Mouse (Mus musculus): ENCODE data around the gene Aqp8. TPM values are rescaled to one million over a fixed set of nuclear protein-coding genes. Genes with fewer than 3 reads are reported as not detected.

Aqp8 gene
- 1.3 and 2.2 TPM in 2 replicates for polyA plus RNA-seq (2015; fragmentation: Nextera tagmentation; extraction: Ambion mirVana)

DNA sequence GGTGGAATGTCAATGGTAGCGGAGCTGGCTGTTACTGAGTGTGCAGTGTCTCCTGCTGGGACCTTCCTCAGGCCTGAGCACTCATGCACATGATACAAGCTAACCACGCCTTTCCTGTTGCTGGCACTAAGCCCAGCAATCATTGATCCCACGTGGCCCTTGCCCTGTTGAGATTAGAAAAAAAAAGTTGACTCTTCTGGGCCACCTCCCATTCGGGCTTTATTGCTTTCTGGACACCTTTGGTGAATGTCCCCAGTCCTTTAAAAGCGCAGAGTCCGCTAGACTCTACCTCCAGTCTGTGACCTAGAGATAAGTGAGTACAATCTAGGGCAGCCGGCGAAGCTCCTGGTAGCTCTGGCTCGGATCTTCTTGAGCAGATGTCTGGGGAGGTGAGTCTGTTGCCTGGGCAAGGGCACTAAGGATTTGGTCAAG, at the start of gene Aqp8:
Gene Aqp8 (plus strand): TSS at position 222 of the 432 bp plus-strand sequence.
- ATAC-seq (replicated peaks; ENCODE audit: insufficient number of reproducible peaks, insufficient read depth, low FRiP score, low read depth) = peak; percentile 78; the same call in 1 of the 2 replicates
- Histone ChIP-seq H3K36me3 (no peaks in the 10 kb centered on the region), H3K9me3 (replicated peaks) (no peaks in the 10 kb centered on the region), H3K4me3 (no peak within 1 kb of the TSS), H3K27ac (no peak within 1 kb of the TSS), H3K27me3 (peaks cover 4% of the 10 kb centered on the region; the same call in 1 of the 2 replicates), H3K4me1 (replicated peaks) (peaks cover 12% of the 10 kb centered on the region), H3K4me2 (no peak within 1 kb of the TSS), H3K9ac (no peak within 1 kb of the TSS)
- 30% methylated on average over 9 of the region's 9 CpGs for WGBS

DNA sequence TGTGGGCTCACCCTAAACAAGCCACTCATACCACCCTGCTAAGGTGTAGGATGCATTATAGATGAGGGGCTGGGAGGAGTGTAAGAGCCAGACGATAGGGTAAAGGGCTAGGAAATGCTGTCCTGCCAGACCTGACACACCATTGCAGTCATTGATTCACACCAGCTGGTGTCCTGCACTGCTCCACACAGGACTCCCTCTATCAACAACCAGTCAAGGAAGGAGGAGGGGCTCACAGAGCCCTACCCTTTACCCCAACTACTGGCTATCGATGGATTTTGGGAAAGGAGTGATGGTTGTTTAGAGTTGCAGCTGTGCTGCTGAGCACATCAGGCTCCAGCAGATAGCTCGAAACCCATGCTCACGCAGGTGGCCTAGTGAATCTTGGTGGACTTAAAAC, 45.3 kb upstream of the Aqp8 start:
- no peak overlapping the region for H3K4me2 ChIP-seq
- no peak overlapping the region for H3K27ac ChIP-seq
- no peaks in the 10 kb centered on the region for H3K27me3 ChIP-seq
- WGBS = 66% methylated on average over 4 of the region's 4 CpGs
- no peaks in the 10 kb centered on the region for H3K4me1 ChIP-seq (replicated peaks)
- H3K9me3 ChIP-seq (replicated peaks) = no peaks in the 10 kb centered on the region
- H3K36me3 ChIP-seq = peaks cover 3% of the 10 kb centered on the region; the same call in 1 of the 2 replicates
- H3K4me3 ChIP-seq = no peak overlapping the region
- no peak overlapping the region for H3K9ac ChIP-seq
- no peak for ATAC-seq (replicated peaks; ENCODE audit: insufficient number of reproducible peaks, insufficient read depth, low FRiP score, low read depth)

DNA sequence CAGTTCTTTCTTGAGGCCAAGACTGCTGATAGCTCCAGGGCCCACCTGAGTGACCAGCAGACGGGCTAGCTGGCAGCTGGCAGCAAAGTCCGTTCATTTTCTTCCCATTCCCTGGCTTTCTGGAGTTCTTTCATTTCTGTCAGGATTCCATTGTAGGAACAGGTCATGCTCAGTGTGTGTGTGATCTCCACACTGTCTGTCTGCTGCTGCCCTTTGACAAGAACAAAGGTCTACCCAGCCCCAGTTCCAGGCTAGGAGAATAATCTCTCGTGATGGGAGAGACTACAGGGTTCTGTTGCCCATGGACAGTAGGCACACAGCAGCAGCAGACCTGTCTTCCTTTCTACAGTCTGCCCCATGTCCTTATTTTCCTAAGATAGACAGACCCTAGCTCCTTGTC, 44.4 kb upstream of the Aqp8 start:
- H3K9ac ChIP-seq = no peak overlapping the region
- H3K36me3 ChIP-seq = peaks cover 12% of the 10 kb centered on the region; the same call in 1 of the 2 replicates
- 83% methylated on average over 3 of the region's 3 CpGs for WGBS
- H3K27me3 ChIP-seq = no peaks in the 10 kb centered on the region
- H3K27ac ChIP-seq = no peak overlapping the region
- no peak for ATAC-seq (replicated peaks; ENCODE audit: insufficient number of reproducible peaks, insufficient read depth, low FRiP score, low read depth)
- no peak overlapping the region for H3K4me2 ChIP-seq
- H3K4me1 ChIP-seq (replicated peaks) = no peaks in the 10 kb centered on the region
- no peak overlapping the region for H3K4me3 ChIP-seq
- no peaks in the 10 kb centered on the region for H3K9me3 ChIP-seq (replicated peaks)

DNA sequence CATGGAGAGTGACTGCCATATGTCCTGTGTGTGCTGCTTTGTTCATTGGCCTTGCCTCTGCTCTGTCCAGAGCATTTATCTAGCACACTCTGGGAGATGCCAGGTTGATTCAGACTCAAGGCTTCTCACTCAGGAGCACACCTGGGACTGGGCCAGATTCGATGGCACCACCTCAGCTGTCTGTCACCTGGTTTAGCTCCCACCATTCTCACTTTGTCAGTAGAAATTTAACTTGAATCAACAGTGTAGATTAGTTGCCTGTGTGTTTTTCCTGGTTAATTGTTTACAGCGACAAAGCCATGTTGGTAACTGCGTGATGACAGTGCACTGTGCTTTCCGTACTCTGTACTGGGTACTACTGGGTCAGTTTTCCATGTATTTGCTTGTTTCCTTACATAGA, 42.1 kb upstream of the Aqp8 start:
- H3K9ac ChIP-seq = no peak overlapping the region
- no peaks in the 10 kb centered on the region for H3K9me3 ChIP-seq (replicated peaks)
- no peak overlapping the region for H3K4me3 ChIP-seq
- H3K27ac ChIP-seq = no peak overlapping the region
- H3K4me2 ChIP-seq = no peak overlapping the region
- ATAC-seq (replicated peaks; ENCODE audit: insufficient number of reproducible peaks, insufficient read depth, low FRiP score, low read depth) = no peak
- 93% methylated on average over 4 of the region's 4 CpGs for WGBS
- no peaks in the 10 kb centered on the region for H3K27me3 ChIP-seq
- peaks cover 20% of the 10 kb centered on the region; the same call in 1 of the 2 replicates for H3K36me3 ChIP-seq
- peaks cover 4% of the 10 kb centered on the region; the same call in 1 of the 2 replicates for H3K4me1 ChIP-seq (replicated peaks)

DNA sequence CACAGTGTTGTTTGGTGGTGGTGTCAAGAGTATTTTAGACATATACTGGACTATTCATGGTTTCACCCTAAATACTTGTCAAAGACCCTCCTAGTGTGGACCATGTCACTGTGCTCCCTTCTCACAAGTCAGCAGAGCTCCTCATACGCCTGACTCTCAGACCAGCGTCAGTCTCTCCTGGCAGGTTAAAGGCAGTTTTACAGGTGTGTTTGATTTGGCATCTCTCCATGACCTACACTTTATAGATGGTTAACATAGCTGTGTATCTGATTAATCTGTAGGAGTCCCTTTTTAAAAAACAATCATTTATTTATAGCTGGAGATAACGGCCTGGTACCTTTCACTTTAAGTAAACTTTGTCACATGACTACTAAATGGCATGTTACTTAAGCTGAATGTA, 40.1 kb upstream of the Aqp8 start:
- no peak overlapping the region for H3K4me3 ChIP-seq
- no peaks in the 10 kb centered on the region for H3K9me3 ChIP-seq (replicated peaks)
- WGBS = 85% methylated on average over 3 of the region's 3 CpGs
- H3K36me3 ChIP-seq = peaks cover 20% of the 10 kb centered on the region; the same call in 1 of the 2 replicates
- H3K27me3 ChIP-seq = no peaks in the 10 kb centered on the region
- H3K9ac ChIP-seq = no peak overlapping the region
- H3K4me1 ChIP-seq (replicated peaks) = peaks cover 14% of the 10 kb centered on the region
- no peak overlapping the region for H3K27ac ChIP-seq
- no peak for ATAC-seq (replicated peaks; ENCODE audit: insufficient number of reproducible peaks, insufficient read depth, low FRiP score, low read depth)
- no peak overlapping the region for H3K4me2 ChIP-seq

DNA sequence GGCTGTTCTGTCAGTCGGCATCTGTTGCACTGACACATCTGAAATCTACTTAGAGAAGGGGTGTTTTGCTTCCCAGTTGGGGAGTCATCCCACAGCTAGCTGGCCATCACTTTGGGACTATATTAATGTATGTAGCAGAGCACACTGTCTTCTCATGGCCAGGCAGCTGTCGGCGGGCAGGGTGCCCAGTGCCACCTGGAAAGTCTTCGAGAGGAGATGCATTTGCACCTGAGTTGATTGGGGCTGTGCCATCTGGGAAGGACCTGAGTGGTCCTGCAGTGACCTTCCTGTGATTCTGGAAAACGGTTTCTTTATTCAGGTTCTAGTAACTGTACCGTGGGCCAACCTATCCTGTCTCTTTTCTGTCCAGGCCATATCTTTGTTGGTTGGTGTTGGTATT, 37.8 kb upstream of the Aqp8 start:
- H3K9me3 ChIP-seq (replicated peaks) = no peaks in the 10 kb centered on the region
- H3K4me2 ChIP-seq = no peak overlapping the region
- no peak overlapping the region for H3K9ac ChIP-seq
- H3K36me3 ChIP-seq = peaks cover 17% of the 10 kb centered on the region; the same call in 1 of the 2 replicates
- peaks cover 14% of the 10 kb centered on the region for H3K4me1 ChIP-seq (replicated peaks)
- no peak for ATAC-seq (replicated peaks; ENCODE audit: insufficient number of reproducible peaks, insufficient read depth, low FRiP score, low read depth)
- 94% methylated on average over 6 of the region's 6 CpGs for WGBS
- no peak overlapping the region for H3K27ac ChIP-seq
- no peak overlapping the region for H3K4me3 ChIP-seq
- no peaks in the 10 kb centered on the region for H3K27me3 ChIP-seq

DNA sequence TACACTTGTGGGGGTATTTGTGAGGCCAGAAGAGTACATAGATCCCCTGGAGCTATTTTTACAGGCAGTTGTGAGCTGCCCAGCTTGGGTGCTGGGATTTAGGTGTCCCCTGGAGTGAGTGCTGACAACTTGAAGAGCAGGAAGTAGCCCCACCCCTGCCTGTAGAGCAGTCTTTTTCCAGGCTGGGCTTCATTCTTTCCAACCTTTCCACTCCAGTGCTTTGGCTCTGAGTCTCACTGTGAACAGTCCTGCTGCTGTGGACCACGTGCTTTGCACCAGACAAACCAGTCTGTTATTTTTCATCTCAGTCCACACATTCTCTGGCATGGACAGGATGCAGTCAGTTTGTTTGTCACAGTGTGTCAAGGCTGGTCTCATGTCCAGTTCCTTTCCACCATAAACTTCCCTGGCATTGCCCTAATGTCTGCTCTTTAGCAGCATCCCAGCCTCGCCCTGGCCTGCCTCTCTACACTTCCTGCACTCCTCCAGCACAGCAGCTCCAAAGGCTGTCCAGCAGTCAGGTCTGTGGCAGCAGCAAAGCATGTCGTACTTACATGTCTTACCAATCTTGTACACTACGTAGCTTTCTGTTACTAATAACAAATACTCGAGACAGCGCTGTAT, 36.8 kb upstream of the Aqp8 start:
- Histone ChIP-seq H3K9ac (no peak overlapping the region), H3K9me3 (replicated peaks) (no peaks in the 10 kb centered on the region), H3K4me3 (no peak overlapping the region), H3K27me3 (no peaks in the 10 kb centered on the region), H3K4me1 (replicated peaks) (peaks cover 14% of the 10 kb centered on the region), H3K4me2 (no peak overlapping the region), H3K27ac (peak overlapping the region; percentile 46; the same call in 1 of the 2 replicates), H3K36me3 (peaks cover 17% of the 10 kb centered on the region; the same call in 1 of the 2 replicates)
- 73% methylated on average over 6 of the region's 6 CpGs for WGBS
- peak; percentile 84 for ATAC-seq (replicated peaks; ENCODE audit: insufficient number of reproducible peaks, insufficient read depth, low FRiP score, low read depth)

DNA sequence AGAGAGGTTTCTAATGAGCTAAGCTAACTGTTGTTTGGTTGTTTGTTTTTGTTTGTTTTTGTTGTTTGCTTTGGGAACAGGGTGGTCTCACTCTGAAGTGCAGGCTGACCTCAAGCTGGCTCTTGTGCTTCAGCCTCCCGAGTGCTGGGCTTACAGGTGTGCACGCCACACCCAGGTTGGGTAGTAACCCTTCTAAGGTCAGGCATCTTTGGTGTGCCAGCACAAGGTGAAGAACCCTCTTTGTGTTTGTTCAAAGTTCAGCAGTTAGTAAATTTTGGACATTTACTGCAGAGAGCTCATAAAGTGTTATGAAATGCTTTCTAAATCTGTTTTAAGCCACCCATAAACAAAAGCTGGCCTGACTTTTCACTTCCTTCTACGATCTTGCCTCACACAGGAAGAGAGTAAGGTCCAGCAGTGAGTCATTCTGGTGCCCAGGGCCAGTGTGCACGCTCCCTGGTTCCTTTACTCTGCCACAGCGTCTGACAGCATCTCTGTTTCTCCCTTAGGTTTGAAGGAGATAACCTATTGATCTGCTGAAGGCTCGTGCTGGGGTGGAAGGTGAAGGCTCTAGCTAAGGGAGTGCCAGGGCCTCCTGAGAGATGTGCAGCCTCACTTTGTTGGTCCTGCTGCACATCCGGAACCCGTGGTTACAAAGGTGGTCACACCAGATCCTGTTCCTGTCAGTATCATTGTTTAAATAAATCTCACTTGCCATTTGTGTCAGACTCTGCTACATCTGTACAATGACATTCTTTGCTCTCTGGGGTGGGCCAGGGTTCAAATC, 32.3 kb upstream of the Aqp8 start:
- H3K9ac ChIP-seq = no peak overlapping the region
- no peak overlapping the region for H3K4me3 ChIP-seq
- H3K36me3 ChIP-seq = peaks cover 4% of the 10 kb centered on the region; the same call in 1 of the 2 replicates
- H3K27me3 ChIP-seq = no peaks in the 10 kb centered on the region
- H3K27ac ChIP-seq = no peak overlapping the region
- no peak for ATAC-seq (replicated peaks; ENCODE audit: insufficient number of reproducible peaks, insufficient read depth, low FRiP score, low read depth)
- peaks cover 11% of the 10 kb centered on the region for H3K4me1 ChIP-seq (replicated peaks)
- no peak overlapping the region for H3K4me2 ChIP-seq
- no peaks in the 10 kb centered on the region for H3K9me3 ChIP-seq (replicated peaks)
- WGBS = 72% methylated on average over 8 of the region's 8 CpGs

DNA sequence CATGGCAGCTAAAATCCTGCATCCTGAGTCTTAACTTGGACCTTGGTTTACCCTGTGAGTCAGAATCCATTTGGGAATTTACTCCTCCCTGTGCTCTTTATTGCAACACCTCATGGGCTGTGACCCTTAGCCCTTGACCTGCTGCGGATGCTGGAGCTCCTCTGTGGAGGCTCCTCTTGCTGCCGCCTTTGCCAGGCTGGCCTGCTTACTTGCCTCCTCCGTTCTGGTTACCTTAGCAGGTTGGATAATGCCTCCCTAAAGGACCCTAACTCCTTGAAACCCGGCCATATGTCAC, 31.7 kb upstream of the Aqp8 start:
- H3K4me2 ChIP-seq = no peak overlapping the region
- no peaks in the 10 kb centered on the region for H3K9me3 ChIP-seq (replicated peaks)
- WGBS = 82% methylated on average over 4 of the region's 4 CpGs
- peaks cover 4% of the 10 kb centered on the region; the same call in 1 of the 2 replicates for H3K36me3 ChIP-seq
- H3K4me3 ChIP-seq = no peak overlapping the region
- no peak for ATAC-seq (replicated peaks; ENCODE audit: insufficient number of reproducible peaks, insufficient read depth, low FRiP score, low read depth)
- no peaks in the 10 kb centered on the region for H3K27me3 ChIP-seq
- H3K9ac ChIP-seq = no peak overlapping the region
- peaks cover 7% of the 10 kb centered on the region for H3K4me1 ChIP-seq (replicated peaks)
- H3K27ac ChIP-seq = no peak overlapping the region

DNA sequence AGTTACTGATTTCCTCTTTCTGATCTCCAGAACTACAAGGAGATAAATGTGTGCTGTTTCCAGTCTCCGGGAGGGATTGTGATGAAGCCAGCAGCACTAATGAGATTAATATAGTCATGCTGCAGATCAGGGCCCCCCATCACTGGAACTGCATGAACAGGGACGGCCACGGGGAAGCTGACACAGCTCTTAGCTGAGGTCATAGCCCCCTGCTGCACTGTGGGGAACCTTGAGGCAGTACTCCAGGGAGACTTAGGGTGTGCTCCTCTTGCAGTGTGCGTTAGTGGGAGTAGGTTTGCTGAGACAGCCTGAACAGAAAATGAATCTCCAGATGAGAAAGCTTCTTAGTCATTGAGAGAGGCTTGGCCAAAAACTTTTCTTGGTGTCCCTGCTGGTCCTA, 30.9 kb upstream of the Aqp8 start:
- H3K9me3 ChIP-seq (replicated peaks) = no peaks in the 10 kb centered on the region
- no peak overlapping the region for H3K4me2 ChIP-seq
- H3K4me1 ChIP-seq (replicated peaks) = no peaks in the 10 kb centered on the region
- WGBS = 66% methylated on average over 4 of the region's 4 CpGs
- no peak overlapping the region for H3K27ac ChIP-seq
- H3K36me3 ChIP-seq = peaks cover 4% of the 10 kb centered on the region; the same call in 1 of the 2 replicates
- H3K9ac ChIP-seq = no peak overlapping the region
- H3K27me3 ChIP-seq = no peaks in the 10 kb centered on the region
- ATAC-seq (replicated peaks; ENCODE audit: insufficient number of reproducible peaks, insufficient read depth, low FRiP score, low read depth) = no peak
- no peak overlapping the region for H3K4me3 ChIP-seq

DNA sequence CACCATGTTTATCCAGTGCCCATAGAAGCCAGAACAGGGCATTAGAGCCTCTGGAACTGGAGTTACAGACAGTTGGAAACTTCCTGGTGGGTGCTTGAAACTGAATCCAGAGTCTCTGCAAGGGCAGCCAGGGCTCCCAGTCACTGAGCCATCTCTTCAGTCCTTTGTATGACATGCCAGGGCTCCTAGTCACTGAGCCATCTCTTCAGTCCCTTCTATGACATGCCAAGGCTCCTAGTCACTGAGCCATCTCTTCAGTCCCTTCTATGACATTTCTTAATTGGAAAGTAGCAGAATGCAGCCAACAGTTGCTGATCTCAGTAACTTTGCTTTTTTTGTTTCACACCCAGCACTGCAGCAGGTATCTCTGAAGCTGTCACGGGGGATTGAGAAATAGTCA, 20.0 kb upstream of the Aqp8 start:
- ATAC-seq (replicated peaks; ENCODE audit: insufficient number of reproducible peaks, insufficient read depth, low FRiP score, low read depth) = no peak
- 60% methylated on average over 1 of the region's 1 CpGs for WGBS
- H3K9me3 ChIP-seq (replicated peaks) = no peaks in the 10 kb centered on the region
- H3K36me3 ChIP-seq = no peaks in the 10 kb centered on the region
- no peaks in the 10 kb centered on the region for H3K27me3 ChIP-seq
- no peak overlapping the region for H3K4me2 ChIP-seq
- H3K9ac ChIP-seq = no peak overlapping the region
- no peak overlapping the region for H3K27ac ChIP-seq
- H3K4me3 ChIP-seq = no peak overlapping the region
- H3K4me1 ChIP-seq (replicated peaks) = 0 out of 2 replicates have a peak, but pooled peaks cover 2% of the 10 kb centered on the region

Data from heart, embryonic 15.5 days (tissue).